Mouse (Mus musculus) fibroblast of lung, adult 2 months (primary cell): ENCODE data around the gene Gm14322.
"Not testable (repeated sequence)": the region's sequence is repeated elsewhere in the genome, so short reads cannot be mapped to it uniquely, and the experiment has no call there.

Experiments used
- DNase-seq: peaks from one replicate; pipeline ENCODE4 v3.0.0-alpha.2; 2011; ENCODE audit warnings: low read depth

The Gm14322 gene

DNA sequence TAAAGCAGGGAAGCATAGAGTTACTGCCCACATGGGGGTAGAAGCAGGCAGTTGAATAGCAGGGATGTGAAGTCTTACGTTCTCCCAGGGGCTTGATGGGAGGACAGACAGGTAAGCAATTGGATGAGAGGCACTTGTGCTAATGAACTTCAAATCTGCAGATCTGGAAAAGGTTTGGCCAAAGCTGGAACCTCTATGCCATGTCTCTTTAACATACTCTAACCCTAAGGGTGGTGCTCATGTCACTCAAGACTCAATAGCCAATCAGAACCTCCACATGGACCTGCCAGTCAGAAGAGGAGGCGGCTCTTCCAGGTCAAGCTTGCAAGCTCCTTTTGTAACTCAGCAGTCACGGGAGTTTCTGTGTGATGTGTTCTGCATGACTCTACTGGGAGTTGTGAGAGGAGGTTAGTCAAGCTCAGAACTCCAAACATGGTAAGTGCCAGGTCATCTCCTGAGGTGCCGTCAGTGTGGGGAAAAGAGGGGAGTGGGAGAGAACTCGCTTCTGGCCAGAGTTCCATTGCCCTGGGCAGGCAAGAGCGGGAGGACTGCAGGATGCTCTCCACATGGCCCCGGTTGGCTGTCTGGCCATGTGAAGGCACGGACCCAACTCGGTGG lies at the start of gene Gm14322:
Gm14322 (plus strand) TSS at position 348 of the 618 bp plus-strand sequence.
- DNase-seq: not testable (repeated sequence)

DNA sequence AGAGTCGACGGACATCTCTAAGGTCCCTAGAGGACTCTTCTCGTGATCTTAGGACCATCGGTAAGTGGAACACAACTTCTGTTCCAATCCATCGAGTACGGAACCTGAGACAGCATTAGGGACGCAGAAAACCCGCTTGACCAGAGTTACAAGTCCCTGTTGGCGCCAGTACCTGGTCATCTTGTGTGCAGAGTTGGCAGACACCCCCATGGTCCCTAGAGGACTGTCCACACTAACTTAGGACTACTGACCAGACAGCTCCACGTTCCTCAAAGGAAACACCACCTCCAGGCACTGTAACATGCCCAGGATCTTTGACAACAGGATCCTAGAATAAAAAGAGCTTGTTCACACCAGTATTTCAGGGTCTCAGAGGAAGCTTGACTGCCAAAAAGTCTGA lies 17.6 kb upstream of the Gm14322 start:
- not testable (repeated sequence) for DNase-seq

DNA sequence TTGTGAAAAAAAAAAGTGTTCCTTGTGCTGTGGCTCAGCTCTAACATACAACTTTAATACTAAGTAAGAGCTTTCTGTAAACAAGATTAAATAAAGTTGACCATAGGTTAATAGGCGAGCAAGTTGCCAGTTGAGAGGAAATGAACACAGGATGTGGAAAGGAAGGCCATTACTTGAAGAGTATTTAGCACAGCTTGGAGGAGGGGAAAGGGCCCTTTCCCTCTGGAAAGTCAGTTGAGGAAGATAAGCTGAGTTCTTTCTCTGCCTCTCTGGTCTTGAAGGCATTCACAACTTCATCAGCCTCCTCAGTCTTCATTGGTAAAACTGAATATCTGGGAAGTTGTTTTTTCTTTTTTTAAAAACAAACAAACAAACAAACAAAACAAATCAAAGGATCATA lies 28.3 kb downstream of the Gm14322 start:
- not testable (repeated sequence) for DNase-seq

DNA sequence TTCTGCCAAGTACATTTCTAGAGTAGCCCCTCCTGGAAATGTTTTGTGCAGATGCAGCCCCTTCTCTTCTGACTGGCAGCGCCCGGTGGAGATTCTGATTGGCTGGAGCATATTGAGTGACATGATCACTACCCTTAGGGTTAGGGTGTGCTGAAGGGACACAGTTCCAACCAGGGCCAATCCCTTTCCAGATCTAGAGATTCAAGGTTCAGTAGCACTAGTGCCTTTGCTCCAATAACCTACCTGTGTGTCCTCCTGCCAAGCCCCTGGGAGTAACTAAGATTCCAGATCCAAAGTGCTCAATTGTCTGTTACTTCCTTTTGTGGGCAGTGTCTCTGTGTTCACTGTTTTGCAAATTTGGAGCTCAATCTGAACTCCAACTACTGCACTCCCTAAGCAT lies 47.1 kb downstream of the Gm14322 start:
- DNase-seq: not testable (repeated sequence)
